Mouse (Mus musculus) common myeloid progenitor, adult 5-6 weeks (primary cell): ENCODE data around the gene Zdhhc23. TPM values are rescaled to one million over a fixed set of nuclear protein-coding genes. Genes with fewer than 3 reads are reported as not detected.

ENCODE experiments used
- ATAC-seq: replicated peaks from 2 replicates; pipeline ENCODE4 v1.8.0; 2016; ENCODE audit warnings: low read depth, mild to moderate bottlenecking, moderate TSS enrichment, inconsistent platforms; ENCODE audit not compliant: poor library complexity, severe bottlenecking
- total RNA-seq: library from RNA; stranded (forward); fragments of 200-1000, 187-1606 nt; gene quantifications from 2 replicates; pipeline ENCODE4 v1.2.3, GENCODE M21; 2017

Gene Zdhhc23
- total RNA-seq, 1 experiment from 2014 or later = 2.1 TPM

DNA sequence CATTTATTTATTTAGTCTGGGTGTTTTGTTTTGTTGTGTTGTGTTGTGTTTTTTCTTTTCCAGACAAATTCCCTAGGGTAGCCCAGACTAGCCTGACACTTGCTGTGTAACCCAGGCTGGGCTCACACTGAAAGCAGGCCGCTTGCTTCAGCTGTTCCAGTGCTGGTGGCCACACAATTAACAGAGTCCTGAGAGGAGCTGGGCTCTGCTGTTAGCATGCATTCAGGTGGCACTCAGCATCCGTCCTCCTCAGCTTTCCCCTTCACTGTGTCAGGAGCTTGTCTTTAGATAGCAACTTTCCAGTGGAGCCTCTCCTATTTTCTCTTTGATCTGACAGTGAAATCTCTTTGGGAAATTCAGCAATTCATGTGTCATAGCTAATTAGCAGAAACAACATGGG is 57.6 kb downstream of the Zdhhc23 start:
- ATAC-seq = no peak

DNA sequence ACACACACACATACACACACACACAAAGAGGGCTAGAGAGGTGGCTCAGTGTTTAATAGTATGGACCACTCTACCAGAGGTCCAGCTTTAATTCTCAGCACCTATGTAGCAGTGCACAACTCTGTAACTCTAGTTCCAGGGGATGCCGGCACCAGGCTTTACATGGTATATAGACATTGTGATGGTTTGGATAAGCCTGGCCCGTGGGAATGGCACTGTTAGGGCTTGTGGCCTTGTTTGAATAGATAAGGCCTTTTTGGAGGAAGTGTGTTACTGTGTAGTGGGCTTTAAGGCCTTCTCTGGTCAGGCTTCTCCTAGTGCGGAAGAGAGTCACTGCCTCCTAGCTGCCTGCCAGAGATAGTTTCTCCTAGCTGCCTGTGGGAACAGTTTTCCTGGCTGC is 60.7 kb downstream of the Zdhhc23 start:
- peak; percentile 60 for ATAC-seq

Other genes with a start within 250 kb of the Zdhhc23 start
- gene Drd3, start 225.8 kb downstream of the Zdhhc23 start, total RNA-seq = not detected in 2 replicates
- 18.5 and 29.6 TPM in 2 replicates for gene Ccdc191, start 90.0 kb downstream of the Zdhhc23 start, total RNA-seq
- 47.0 and 61.5 TPM in 2 replicates for gene Qtrt2, start 53.0 kb downstream of the Zdhhc23 start, total RNA-seq
- 5.1 and 7.1 TPM in 2 replicates for gene Gramd1c, start 83.6 kb upstream of the Zdhhc23 start, total RNA-seq
- gene Atp6v1a, start 159.9 kb upstream of the Zdhhc23 start, total RNA-seq = 54.5 and 62.3 TPM in 2 replicates
- gene Naa50, start 160.0 kb upstream of the Zdhhc23 start, total RNA-seq = 144 and 169 TPM in 2 replicates
- gene Usf3, start 193.5 kb upstream of the Zdhhc23 start, total RNA-seq = 14.4 and 18.0 TPM in 2 replicates